8 mouse cellular contexts compared by ENCODE assay signal in genomic region chr9:107463509-107463908, GRCm38 (mm10).
DNase-seq lines count a peak whose midpoint lies in the region; ATAC-seq and TF ChIP-seq lines count a peak whose summit lies in the region.
"Had no signal": no experiment of that assay in that cellular context is flagged by ENCODE, and none has a peak within 500 bp of the region (broad histone marks: within the 10 kb centered on the region; RNA-seq: fewer than 3 reads in every experiment).

No protein-coding gene starts in this region.

- H3K27ac ChIP-seq in intestine, embryonic 16.5 days (ENCODE audit: low read length): no peak overlapping the region
- no peak overlapping the region for H3K27ac ChIP-seq in midbrain, embryonic 11.5 days (ENCODE audit: low read depth, low read length)
- no peak overlapping the region for H3K27ac ChIP-seq in small intestine, adult 2 months (ENCODE audit: insufficient read depth, low read depth, low read length)
- H3K27ac ChIP-seq: stomach, embryonic 15.5 days had no signal

- H3K9ac ChIP-seq in intestine, embryonic 16.5 days (ENCODE audit: low read depth, low read length): no peak overlapping the region
- H3K9ac ChIP-seq in midbrain, embryonic 11.5 days (ENCODE audit: low read length): no peak overlapping the region
- H3K9ac ChIP-seq: stomach, embryonic 15.5 days had no signal

- no peak overlapping the region for H3K4me2 ChIP-seq in intestine, embryonic 16.5 days (ENCODE audit: low read depth, low read length)
- no peak overlapping the region for H3K4me2 ChIP-seq in midbrain, embryonic 11.5 days
- H3K4me2 ChIP-seq: stomach, embryonic 15.5 days had no signal

- no peaks in the 10 kb centered on the region for H3K4me1 ChIP-seq in intestine, embryonic 16.5 days (ENCODE audit: control insufficient read depth, insufficient read depth, low read length)
- peaks cover 26% of the 10 kb centered on the region for H3K4me1 ChIP-seq in midbrain, embryonic 11.5 days (ENCODE audit: control insufficient read depth, insufficient read depth, low read length)
- H3K4me1 ChIP-seq in small intestine, adult 2 months (ENCODE audit: control insufficient read depth, insufficient read depth, insufficient read length, low read length): no peaks in the 10 kb centered on the region
- H3K4me1 ChIP-seq: stomach, embryonic 15.5 days had no signal

- TF ChIP-seq CTCF in small intestine, adult 2 months (IDR thresholded peaks at IDR 0.05; ENCODE audit: extremely low read depth, insufficient read length, insufficient replicate concordance, low read depth, low read length): peak; percentile 69

- WGBS in intestine, embryonic 16.5 days: 18% methylated on average over 7 of the region's 7 CpGs
- 12% methylated on average over 7 of the region's 7 CpGs for WGBS in midbrain, embryonic 11.5 days
- WGBS in small intestine, adult 2 months: 14% methylated on average over 7 of the region's 7 CpGs

- no peaks in the 10 kb centered on the region for H3K36me3 ChIP-seq in intestine, embryonic 16.5 days (ENCODE audit: control insufficient read depth, insufficient read depth, low read length)
- H3K36me3 ChIP-seq in midbrain, embryonic 11.5 days (ENCODE audit: control insufficient read depth, insufficient read depth, low read length): no peaks in the 10 kb centered on the region
- H3K36me3 ChIP-seq in small intestine, adult 2 months (ENCODE audit: control insufficient read depth, insufficient read depth, low read length): no peaks in the 10 kb centered on the region
- H3K36me3 ChIP-seq: stomach, embryonic 15.5 days had no signal

- intact Hi-C loops in left cerebral cortex, postnatal 14 days (cut with DNase I): loop anchor here (1.0 kb wide), 1 partner anchor 97 kb away; no protein-coding TSS in a partner anchor

- ATAC-seq in intestine, embryonic 16.5 days: peak; percentile 50; the same call in 1 of the 2 replicates
- peak; percentile 68 for ATAC-seq in midbrain, embryonic 11.5 days (ENCODE audit: low FRiP score)

- H3K27me3 ChIP-seq in intestine, embryonic 16.5 days (replicated peaks; ENCODE audit: control insufficient read depth, insufficient read depth, low read length): no peaks in the 10 kb centered on the region
- no peaks in the 10 kb centered on the region; the same call in 1 of the 2 replicates for H3K27me3 ChIP-seq in midbrain, embryonic 11.5 days (ENCODE audit: control insufficient read depth, insufficient read depth, low read length)
- H3K27me3 ChIP-seq in small intestine, adult 2 months (ENCODE audit: control insufficient read depth, insufficient read depth, low read length): no peaks in the 10 kb centered on the region
- H3K27me3 ChIP-seq: stomach, embryonic 15.5 days had no signal

- H3K4me3 ChIP-seq in intestine, embryonic 16.5 days (ENCODE audit: low read length): no peak overlapping the region
- H3K4me3 ChIP-seq in midbrain, embryonic 11.5 days (ENCODE audit: low read depth, low read length): no peak overlapping the region
- H3K4me3 ChIP-seq in small intestine, adult 2 months (ENCODE audit: low read depth, low read length): no peak overlapping the region
- H3K4me3 ChIP-seq: stomach, embryonic 15.5 days had no signal

- DNase-seq in adrenal gland, postnatal 10 days: peak; percentile 94
- peak; percentile 89 for DNase-seq in embryo, embryonic 11 days
- peak; percentile 75 to 85 for DNase-seq in gastrocnemius, postnatal 4 days (ENCODE audit: low spot score in 2 of 2)
- peak; percentile 89 for DNase-seq in left cerebral cortex, postnatal 14 days (ENCODE audit: low spot score in 2 of 2)
- peak; percentile 99 for DNase-seq in midbrain, embryonic 11.5 days (ENCODE audit: low spot score, missing footprints)

- no peak for TF ChIP-seq POLR2A in small intestine, adult 2 months (IDR thresholded peaks at IDR 0.05; ENCODE audit: low read depth, low read length)

- no peaks in the 10 kb centered on the region for H3K9me3 ChIP-seq in intestine, embryonic 16.5 days (ENCODE audit: control insufficient read depth, low read length)
- no peaks in the 10 kb centered on the region for H3K9me3 ChIP-seq in midbrain, embryonic 11.5 days (ENCODE audit: control insufficient read depth, low read length)
- H3K9me3 ChIP-seq: stomach, embryonic 15.5 days had no signal
